In the genomic region with DNA sequence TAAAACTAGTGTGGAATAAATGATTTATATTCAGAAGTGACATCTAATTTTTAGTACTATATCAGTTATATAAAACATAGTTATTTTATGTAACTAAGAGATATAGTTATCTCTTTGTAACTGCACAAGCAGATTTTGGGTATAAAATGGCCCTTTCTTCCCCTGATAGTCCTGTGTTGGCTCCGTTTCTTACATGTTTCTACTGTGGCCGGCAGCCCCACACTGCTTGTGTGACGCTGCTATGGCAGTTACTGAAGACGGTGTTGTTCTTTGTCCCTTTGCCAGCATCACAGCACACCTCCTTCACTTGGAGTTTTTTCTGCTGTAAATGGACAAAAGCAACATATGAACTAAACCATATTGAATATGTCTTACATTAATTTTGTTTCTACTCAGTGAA, we compare ENCODE assay signal across 23 mouse cellular contexts. TPM values are rescaled to one million over a fixed set of nuclear protein-coding genes. Genes with fewer than 3 reads are reported as not detected.
A peak's percentile ranks its signal among the peaks of the same experiment; 100 is the strongest.
DNase-seq lines count a peak whose midpoint lies in the region; ATAC-seq lines count a peak whose summit lies in the region.
"Had no signal": no experiment of that assay in that cellular context is flagged by ENCODE, and none has a peak within 500 bp of the region (broad histone marks: within the 10 kb centered on the region; RNA-seq: fewer than 3 reads in every experiment).

No protein-coding gene starts in this region.

- no peaks in the 10 kb centered on the region for H3K36me3 ChIP-seq in embryonic facial prominence, embryonic 14.5 days (ENCODE audit: control insufficient read depth, insufficient read depth, low read length)
- H3K36me3 ChIP-seq in embryonic facial prominence, embryonic 10.5 days (replicated peaks) = peaks cover 4% of the 10 kb centered on the region; the same call in 1 of the 2 replicates
- H3K36me3 ChIP-seq: embryonic facial prominence, embryonic 13.5 days; G1E; heart, embryonic 15.5 days; hindbrain, embryonic 10.5 days; intestine, embryonic 15.5 days had no signal

- H3K4me3 ChIP-seq in embryonic facial prominence, embryonic 14.5 days (ENCODE audit: low read depth, low read length) = no peak overlapping the region
- H3K4me3 ChIP-seq in embryonic facial prominence, embryonic 10.5 days = no peak overlapping the region
- H3K4me3 ChIP-seq: embryonic facial prominence, embryonic 13.5 days; forebrain, embryonic 13.5 days; heart, adult 2 months; heart, embryonic 15.5 days; hindbrain, embryonic 10.5 days; intestine, embryonic 15.5 days had no signal

- no peak overlapping the region for H3K4me2 ChIP-seq in embryonic facial prominence, embryonic 14.5 days (ENCODE audit: low read depth, low read length)
- H3K4me2 ChIP-seq: embryonic facial prominence, embryonic 13.5 days; forebrain, embryonic 13.5 days; heart, embryonic 11.5 days; heart, embryonic 15.5 days; hindbrain, embryonic 14.5 days; intestine, embryonic 15.5 days had no signal

- ATAC-seq in embryonic facial prominence, embryonic 14.5 days (ENCODE audit: low read depth) = no peak
- ATAC-seq: CD4-positive, CD25-positive, alpha-beta regulatory T cell, adult 4 months; forebrain, embryonic 13.5 days; forebrain, postnatal 0 days; intestine, embryonic 15.5 days had no signal

- DNase-seq in cerebellum, adult 11-12 months = peak; percentile 22
- no peak for DNase-seq in cerebellum, adult 8-10 months
- DNase-seq in embryonic facial prominence, embryonic 14.5 days (ENCODE audit: low spot score) = peak; percentile 1
- no peak for DNase-seq in embryonic facial prominence, embryonic 10.5 days (ENCODE audit: low spot score)
- peak; percentile 11 to 24 for DNase-seq in cerebellum, postnatal 36 days
- no peak for DNase-seq in kidney, adult 18-20 months
- no peak for DNase-seq in left cerebral cortex, postnatal 10 days (ENCODE audit: extremely low spot score in 1 of 2, low spot score in 2 of 2)
- DNase-seq: adrenal gland, postnatal 10 days; B cell, adult 2 months; embryo, embryonic 11 days; forebrain, postnatal 0 days; gastrocnemius, postnatal 14 days; heart, adult 2 months; kidney, adult 2 months had no signal

- no peaks in the 10 kb centered on the region for H3K27me3 ChIP-seq in embryonic facial prominence, embryonic 14.5 days (replicated peaks; ENCODE audit: control insufficient read depth, insufficient read depth, low read length)
- H3K27me3 ChIP-seq in embryonic facial prominence, embryonic 10.5 days (replicated peaks; ENCODE audit: low read depth, poor library complexity, severe bottlenecking) = no peaks in the 10 kb centered on the region
- H3K27me3 ChIP-seq: embryonic facial prominence, embryonic 13.5 days; forebrain, embryonic 13.5 days; heart, embryonic 15.5 days; intestine, embryonic 15.5 days had no signal

- 73% methylated on average over 4 of the region's 4 CpGs for WGBS in embryonic facial prominence, embryonic 14.5 days
- 87% methylated on average over 4 of the region's 4 CpGs for WGBS in embryonic facial prominence, embryonic 10.5 days

- no peaks in the 10 kb centered on the region for H3K4me1 ChIP-seq in embryonic facial prominence, embryonic 14.5 days (ENCODE audit: control insufficient read depth, insufficient read depth, low read length)
- no peaks in the 10 kb centered on the region for H3K4me1 ChIP-seq in embryonic facial prominence, embryonic 10.5 days
- H3K4me1 ChIP-seq: embryonic facial prominence, embryonic 13.5 days; forebrain, embryonic 13.5 days; heart, embryonic 15.5 days; hindbrain, embryonic 10.5 days; intestine, embryonic 15.5 days had no signal

- no peaks in the 10 kb centered on the region for H3K9me3 ChIP-seq in embryonic facial prominence, embryonic 14.5 days (ENCODE audit: control insufficient read depth, low read length)
- H3K9me3 ChIP-seq in embryonic facial prominence, embryonic 10.5 days = no peaks in the 10 kb centered on the region
- H3K9me3 ChIP-seq: embryonic facial prominence, embryonic 13.5 days; forebrain, embryonic 13.5 days; G1E; heart, embryonic 15.5 days; hindbrain, embryonic 10.5 days; intestine, embryonic 15.5 days had no signal

- no peak overlapping the region for H3K9ac ChIP-seq in embryonic facial prominence, embryonic 14.5 days (ENCODE audit: low read depth, low read length)
- H3K9ac ChIP-seq: embryonic facial prominence, embryonic 13.5 days; forebrain, embryonic 13.5 days; forebrain, postnatal 0 days; heart, embryonic 15.5 days; hindbrain, embryonic 14.5 days; intestine, embryonic 15.5 days had no signal

- no peak overlapping the region for H3K27ac ChIP-seq in embryonic facial prominence, embryonic 14.5 days (replicated peaks; ENCODE audit: low read depth, low read length)
- no peak overlapping the region for H3K27ac ChIP-seq in embryonic facial prominence, embryonic 10.5 days (replicated peaks)
- H3K27ac ChIP-seq: embryonic facial prominence, embryonic 13.5 days; forebrain, embryonic 13.5 days; heart, adult 2 months; heart, embryonic 15.5 days; hindbrain, embryonic 10.5 days; hindbrain, embryonic 14.5 days; intestine, embryonic 15.5 days had no signal

- intact Hi-C loops in left cerebral cortex, postnatal 10 days (cut with DNase I) = no loop called here

RNA-seq across cellular contexts. Expression of gene Pde3b, which starts 41.8 kb away (rescaled TPM):
- 6.7 and 7.2 TPM in 2 replicates for polyA plus RNA-seq in embryonic facial prominence, embryonic 14.5 days (2014; fragmentation: Nextera tagmentation; extraction: Ambion mirVana)
- 8.1 and 10.7 TPM in 2 replicates for polyA plus RNA-seq in embryonic facial prominence, embryonic 10.5 days (2016; fragmentation: Nextera tagmentation; extraction: Ambion mirVana)
- 10 to 100 TPM; 11.1 to 11.6 TPM for total RNA-seq in left cerebral cortex, postnatal 10 days (2021)

Comparison
In these comparisons a context has a peak if more than half of its experiments do, and no peak if none do; other contexts are left out.
1. DNase-seq: peak in cerebellum, adult 11-12 months (single experiment), embryonic facial prominence, embryonic 14.5 days (single experiment) and cerebellum, postnatal 36 days (2 of 2); none in cerebellum, adult 8-10 months (single experiment), embryonic facial prominence, embryonic 10.5 days (single experiment), kidney, adult 18-20 months (single experiment) and left cerebral cortex, postnatal 10 days (0 of 2).